Mouse (Mus musculus): ENCODE data around the gene Plin5. TPM values are rescaled to one million over a fixed set of nuclear protein-coding genes. Genes with fewer than 3 reads are reported as not detected.

Plin5 gene
- polyA plus RNA-seq, 1 experiment from 2014 or later, result 1.2 TPM

DNA sequence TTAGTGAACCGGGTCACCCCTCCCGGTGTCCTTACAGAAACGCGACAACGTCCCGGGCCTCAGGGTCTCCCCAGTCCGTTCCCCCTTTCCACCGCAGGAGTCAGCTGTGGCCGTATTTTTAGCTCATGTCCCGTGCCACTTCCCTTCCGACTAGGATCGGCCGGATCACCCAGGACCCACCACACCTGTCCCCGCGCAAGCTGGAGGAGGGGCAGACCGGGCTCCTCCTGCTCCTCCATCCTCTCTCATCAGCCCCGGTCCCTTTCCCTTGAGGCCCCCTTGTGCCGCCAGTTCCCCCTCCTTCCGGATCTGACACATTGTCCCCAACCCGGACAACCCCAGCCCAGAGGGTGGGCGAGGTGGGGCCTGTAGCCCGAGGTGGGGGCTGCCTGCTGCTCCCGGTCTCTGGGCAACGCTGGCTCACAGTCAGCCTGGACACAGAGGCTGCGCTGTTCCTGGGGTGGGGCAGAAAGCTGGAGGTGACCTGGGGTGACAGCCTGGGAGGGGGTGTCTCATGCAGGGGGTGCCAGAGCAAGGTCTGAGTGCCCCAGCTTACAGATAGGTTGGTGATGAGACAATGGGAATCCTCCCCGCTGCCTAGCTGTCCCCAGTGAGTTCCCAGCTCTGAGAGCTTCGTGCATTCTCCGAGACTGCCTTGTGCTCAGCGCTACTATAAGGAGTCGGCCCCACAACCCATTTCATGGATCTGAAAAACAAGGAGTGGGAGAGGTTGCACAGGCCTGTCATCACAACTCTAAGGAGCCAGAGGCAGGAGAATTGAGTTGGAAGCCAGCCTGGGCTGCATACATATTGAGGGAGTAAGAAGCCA lies 31.6 kb upstream of the Plin5 start:
- H3K36me3 ChIP-seq (ENCODE audit: control insufficient read depth, insufficient read depth, low read length), result no peaks in the 10 kb centered on the region
- H3K9me3 ChIP-seq (replicated peaks; ENCODE audit: control insufficient read depth, low read length), result no peaks in the 10 kb centered on the region
- H3K27ac ChIP-seq (ENCODE audit: low read length), result no peak overlapping the region
- peak overlapping the region; percentile 28 for H3K4me3 ChIP-seq (replicated peaks; ENCODE audit: low read length)
- WGBS, result 2% methylated on average over 30 of the region's 30 CpGs
- H3K4me1 ChIP-seq (ENCODE audit: control insufficient read depth, insufficient read depth, low read length), result peaks cover 10% of the 10 kb centered on the region; the same call in 1 of the 2 replicates
- peak overlapping the region; percentile 23; the same call in 1 of the 2 replicates for H3K9ac ChIP-seq (ENCODE audit: low read length)
- ATAC-seq (ENCODE audit: insufficient read depth, low FRiP score), result no peak
- H3K4me2 ChIP-seq (ENCODE audit: low read depth, low read length), result peak overlapping the region; percentile 42
- H3K27me3 ChIP-seq (ENCODE audit: control insufficient read depth, insufficient read depth, low read length), result peaks cover 25% of the 10 kb centered on the region

DNA sequence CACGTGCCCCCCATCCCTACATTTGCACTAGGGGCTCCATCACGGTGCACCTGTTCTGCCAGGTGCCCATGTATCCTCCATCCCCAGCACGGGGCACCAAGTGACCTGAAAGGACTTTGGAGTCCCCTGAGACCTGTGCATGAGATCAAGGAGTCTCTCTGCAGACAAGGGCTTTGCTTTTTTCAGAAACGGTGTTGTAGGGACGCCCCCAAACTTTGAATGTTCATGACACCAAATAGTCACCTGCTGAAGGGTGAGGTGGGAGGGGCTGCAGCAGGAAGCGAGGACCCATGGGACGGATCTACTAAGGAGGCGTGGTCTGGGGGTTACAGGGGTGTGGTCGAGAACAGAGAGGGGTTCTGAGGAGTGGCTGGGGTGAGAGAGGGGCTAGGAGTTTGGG lies 30.9 kb upstream of the Plin5 start:
- Histone ChIP-seq H3K36me3 (ENCODE audit: control insufficient read depth, insufficient read depth, low read length) (no peaks in the 10 kb centered on the region), H3K27me3 (ENCODE audit: control insufficient read depth, insufficient read depth, low read length) (peaks cover 31% of the 10 kb centered on the region), H3K4me3 (replicated peaks; ENCODE audit: low read length) (no peak overlapping the region; the same call in 1 of the 2 replicates), H3K9me3 (replicated peaks; ENCODE audit: control insufficient read depth, low read length) (no peaks in the 10 kb centered on the region), H3K4me2 (ENCODE audit: low read depth, low read length) (peak overlapping the region; percentile 42), H3K9ac (ENCODE audit: low read length) (no peak overlapping the region), H3K27ac (ENCODE audit: low read length) (no peak overlapping the region), H3K4me1 (ENCODE audit: control insufficient read depth, insufficient read depth, low read length) (peaks cover 5% of the 10 kb centered on the region; the same call in 1 of the 2 replicates)
- no peak for ATAC-seq (ENCODE audit: insufficient read depth, low FRiP score)
- WGBS, result 23% methylated on average over 9 of the region's 9 CpGs

DNA sequence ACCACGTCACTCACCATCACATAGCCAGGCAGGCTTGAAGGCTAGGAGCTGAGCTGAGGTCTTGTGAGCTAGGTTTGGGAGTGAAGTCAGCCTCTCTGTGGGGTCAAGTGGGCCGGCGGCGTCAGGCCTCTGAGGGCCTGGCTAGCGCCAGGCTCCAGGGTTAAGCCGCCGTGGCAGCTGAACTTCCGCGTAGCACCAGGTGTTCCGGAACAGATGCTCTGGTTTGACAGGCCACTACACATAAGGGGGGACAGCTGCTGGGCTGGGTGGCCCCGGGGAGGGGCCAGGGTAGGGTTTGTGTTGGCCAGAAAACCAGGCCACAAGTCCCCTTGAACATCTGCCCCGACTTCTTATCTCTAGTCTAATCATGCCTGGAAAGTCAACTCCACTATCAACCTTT lies 30.0 kb upstream of the Plin5 start:
- H3K27ac ChIP-seq (ENCODE audit: low read length), result no peak overlapping the region
- WGBS, result 58% methylated on average over 12 of the region's 12 CpGs
- ATAC-seq (ENCODE audit: insufficient read depth, low FRiP score), result no peak
- no peaks in the 10 kb centered on the region for H3K36me3 ChIP-seq (ENCODE audit: control insufficient read depth, insufficient read depth, low read length)
- peaks cover 31% of the 10 kb centered on the region for H3K27me3 ChIP-seq (ENCODE audit: control insufficient read depth, insufficient read depth, low read length)
- peaks cover 5% of the 10 kb centered on the region; the same call in 1 of the 2 replicates for H3K4me1 ChIP-seq (ENCODE audit: control insufficient read depth, insufficient read depth, low read length)
- H3K4me3 ChIP-seq (replicated peaks; ENCODE audit: low read length), result no peak overlapping the region
- no peaks in the 10 kb centered on the region for H3K9me3 ChIP-seq (replicated peaks; ENCODE audit: control insufficient read depth, low read length)
- no peak overlapping the region for H3K9ac ChIP-seq (ENCODE audit: low read length)
- H3K4me2 ChIP-seq (ENCODE audit: low read depth, low read length), result no peak overlapping the region

DNA sequence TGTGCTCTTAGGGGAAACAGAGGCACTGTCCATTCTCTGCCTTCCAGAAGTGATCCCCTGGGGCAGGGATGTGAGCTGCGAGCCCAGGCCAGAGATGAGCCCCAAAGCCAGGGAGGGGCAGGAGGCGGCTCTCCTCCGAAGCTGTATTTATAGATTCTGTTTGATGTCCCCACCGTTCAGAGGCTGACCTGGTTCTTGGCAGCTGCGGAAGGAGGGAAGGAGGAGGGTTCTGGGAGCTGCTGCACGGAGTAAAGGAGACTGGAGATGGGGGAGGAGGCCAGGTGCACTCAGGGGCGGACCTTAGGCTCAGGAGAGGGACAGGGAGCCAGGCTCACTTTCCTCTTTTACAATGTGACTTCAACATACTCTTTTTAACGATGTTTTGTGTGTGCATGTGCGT lies 28.7 kb upstream of the Plin5 start:
- Histone ChIP-seq H3K4me1 (ENCODE audit: control insufficient read depth, insufficient read depth, low read length) (peaks cover 11% of the 10 kb centered on the region), H3K9ac (ENCODE audit: low read length) (no peak overlapping the region), H3K4me2 (ENCODE audit: low read depth, low read length) (no peak overlapping the region), H3K27ac (ENCODE audit: low read length) (no peak overlapping the region), H3K4me3 (replicated peaks; ENCODE audit: low read length) (no peak overlapping the region), H3K27me3 (ENCODE audit: control insufficient read depth, insufficient read depth, low read length) (peaks cover 42% of the 10 kb centered on the region), H3K9me3 (replicated peaks; ENCODE audit: control insufficient read depth, low read length) (no peaks in the 10 kb centered on the region), H3K36me3 (ENCODE audit: control insufficient read depth, insufficient read depth, low read length) (no peaks in the 10 kb centered on the region)
- ATAC-seq (ENCODE audit: insufficient read depth, low FRiP score), result no peak
- WGBS, result 21% methylated on average over 9 of the region's 9 CpGs

DNA sequence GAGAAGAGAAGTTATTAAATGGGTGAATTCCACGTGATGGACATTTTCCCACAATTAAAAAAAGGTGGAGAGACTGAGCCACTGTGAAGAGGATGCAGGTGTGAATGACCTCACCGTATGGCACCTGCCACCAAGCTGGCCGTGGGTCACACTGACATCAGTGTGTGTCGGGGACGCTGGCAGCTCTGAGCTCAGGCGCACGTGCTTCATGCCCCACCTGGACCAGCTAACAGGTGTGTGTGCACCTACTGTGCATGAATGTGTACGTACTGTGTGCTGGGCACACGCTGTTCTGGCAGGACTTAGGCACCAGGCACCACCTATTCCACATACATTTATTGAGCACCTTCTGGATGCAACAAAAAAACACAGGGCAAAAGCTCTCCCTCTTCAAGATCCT lies 27.1 kb upstream of the Plin5 start:
- H3K9ac ChIP-seq (ENCODE audit: low read length), result no peak overlapping the region
- H3K4me1 ChIP-seq (ENCODE audit: control insufficient read depth, insufficient read depth, low read length), result peaks cover 14% of the 10 kb centered on the region
- no peak overlapping the region for H3K4me3 ChIP-seq (replicated peaks; ENCODE audit: low read length)
- no peaks in the 10 kb centered on the region for H3K36me3 ChIP-seq (ENCODE audit: control insufficient read depth, insufficient read depth, low read length)
- no peak overlapping the region for H3K4me2 ChIP-seq (ENCODE audit: low read depth, low read length)
- no peak overlapping the region for H3K27ac ChIP-seq (ENCODE audit: low read length)
- peaks cover 44% of the 10 kb centered on the region for H3K27me3 ChIP-seq (ENCODE audit: control insufficient read depth, insufficient read depth, low read length)
- H3K9me3 ChIP-seq (replicated peaks; ENCODE audit: control insufficient read depth, low read length), result no peaks in the 10 kb centered on the region
- ATAC-seq (ENCODE audit: insufficient read depth, low FRiP score), result no peak
- WGBS, result 68% methylated on average over 9 of the region's 9 CpGs

DNA sequence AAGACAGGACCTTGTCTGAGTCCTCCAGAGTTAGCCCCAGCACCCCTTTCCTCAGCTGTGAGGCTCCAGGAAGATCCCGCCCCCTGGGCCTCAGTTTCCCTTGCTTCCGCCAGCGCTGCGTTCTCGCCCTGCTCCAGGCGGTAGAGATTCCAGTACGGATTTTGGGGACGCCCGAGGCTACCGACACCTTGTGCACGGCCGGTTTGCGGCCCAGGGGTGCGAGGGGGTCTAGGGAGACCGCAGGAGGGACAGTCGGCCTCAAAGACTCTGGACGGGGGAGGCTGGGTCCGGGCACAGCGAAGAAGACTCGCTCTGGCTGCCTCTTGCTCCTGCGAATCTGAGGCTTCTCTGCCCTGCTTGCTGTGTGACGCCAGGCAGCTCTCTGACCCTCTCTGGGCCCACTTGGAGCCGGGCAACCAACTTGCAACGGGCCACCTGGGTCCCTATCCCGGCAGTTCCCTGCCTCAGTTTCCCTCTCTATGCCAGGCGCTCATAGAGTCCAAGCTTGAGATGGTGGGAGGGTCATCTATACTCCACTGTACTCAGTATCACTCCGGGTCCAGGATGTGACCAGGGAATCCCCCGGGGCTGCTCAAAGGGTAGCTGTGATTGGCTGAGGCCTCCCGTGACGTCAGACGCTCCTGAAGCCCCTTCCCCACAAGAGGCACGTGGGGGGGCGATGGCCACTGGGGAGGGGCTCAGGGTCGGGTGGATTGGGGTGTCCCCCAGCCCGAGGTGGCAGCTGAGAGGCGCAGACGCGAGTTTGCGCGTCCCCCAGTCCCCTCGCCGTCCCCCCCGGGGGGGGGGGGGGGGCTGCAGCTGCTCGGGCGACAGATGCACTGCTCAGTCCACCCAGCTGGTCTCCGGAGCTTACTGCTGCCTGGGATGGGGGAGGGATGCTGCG lies 24.6 kb upstream of the Plin5 start:
- peaks cover 17% of the 10 kb centered on the region for H3K4me1 ChIP-seq (ENCODE audit: control insufficient read depth, insufficient read depth, low read length)
- H3K4me3 ChIP-seq (replicated peaks; ENCODE audit: low read length), result peak overlapping the region; percentile 42
- 1% methylated on average over 47 of the region's 47 CpGs for WGBS
- no peaks in the 10 kb centered on the region for H3K36me3 ChIP-seq (ENCODE audit: control insufficient read depth, insufficient read depth, low read length)
- no peaks in the 10 kb centered on the region for H3K9me3 ChIP-seq (replicated peaks; ENCODE audit: control insufficient read depth, low read length)
- H3K9ac ChIP-seq (ENCODE audit: low read length), result peak overlapping the region; percentile 51; the same call in 1 of the 2 replicates
- peak; percentile 30; the same call in 1 of the 2 replicates for ATAC-seq (ENCODE audit: insufficient read depth, low FRiP score)
- H3K27me3 ChIP-seq (ENCODE audit: control insufficient read depth, insufficient read depth, low read length), result peaks cover 35% of the 10 kb centered on the region
- no peak overlapping the region for H3K27ac ChIP-seq (ENCODE audit: low read length)
- peak overlapping the region; percentile 73 for H3K4me2 ChIP-seq (ENCODE audit: low read depth, low read length)

DNA sequence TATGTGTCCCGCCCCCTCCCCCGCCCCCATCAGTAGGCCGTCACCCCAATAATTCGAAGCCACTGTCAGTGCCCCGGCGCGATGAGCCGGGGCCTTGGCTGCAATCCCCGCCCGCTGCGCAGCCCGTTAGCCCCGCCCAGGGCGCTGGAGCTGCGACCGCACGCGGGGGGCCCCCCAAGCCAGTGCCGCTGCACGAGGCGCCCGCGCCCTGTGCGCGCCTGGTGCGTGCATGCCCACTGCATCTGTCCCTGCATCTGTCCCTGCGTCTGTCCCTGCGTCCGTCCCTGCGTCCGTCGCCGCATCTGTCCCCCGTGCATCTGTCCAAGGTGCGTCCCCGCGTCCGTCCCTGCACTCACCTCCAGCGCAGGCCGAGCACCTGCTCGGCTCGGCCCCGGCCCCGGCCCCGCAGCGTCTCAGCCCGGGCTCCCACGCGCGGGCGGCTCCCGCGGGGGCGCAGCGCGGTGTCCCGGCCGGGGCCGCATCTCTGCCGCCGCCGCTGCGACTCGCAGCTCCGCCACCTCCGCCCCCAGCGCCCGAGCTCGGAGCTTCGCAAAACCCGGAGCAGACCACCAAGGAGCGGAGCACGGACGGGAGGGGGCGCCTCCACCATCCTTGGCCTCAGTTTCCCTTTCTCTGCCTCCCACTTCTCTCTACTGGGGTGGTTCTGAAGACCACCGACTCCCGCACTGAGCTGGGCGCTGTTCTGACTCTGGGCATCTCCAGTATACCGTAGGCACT lies 22.6 kb upstream of the Plin5 start, which contains the start of gene Sema6b:
Gene Sema6b (minus strand): TSS at position 486 of the 738 bp plus-strand sequence.
- peak within 1 kb of the TSS; percentile 63 for H3K4me3 ChIP-seq (replicated peaks; ENCODE audit: low read length)
- H3K36me3 ChIP-seq (ENCODE audit: control insufficient read depth, insufficient read depth, low read length), result no peaks in the 10 kb centered on the region
- H3K9me3 ChIP-seq (replicated peaks; ENCODE audit: control insufficient read depth, low read length), result no peaks in the 10 kb centered on the region
- peak within 1 kb of the TSS; percentile 99 for H3K4me2 ChIP-seq (ENCODE audit: low read depth, low read length)
- H3K27me3 ChIP-seq (ENCODE audit: control insufficient read depth, insufficient read depth, low read length), result peaks cover 35% of the 10 kb centered on the region
- WGBS, result 2% methylated on average over 79 of the region's 79 CpGs
- peak within 1 kb of the TSS; percentile 69 for H3K9ac ChIP-seq (ENCODE audit: low read length)
- H3K27ac ChIP-seq (ENCODE audit: low read length), result no peak within 1 kb of the TSS
- H3K4me1 ChIP-seq (ENCODE audit: control insufficient read depth, insufficient read depth, low read length), result peaks cover 17% of the 10 kb centered on the region
- peak; percentile 7; the same call in 1 of the 2 replicates for ATAC-seq (ENCODE audit: insufficient read depth, low FRiP score)

DNA sequence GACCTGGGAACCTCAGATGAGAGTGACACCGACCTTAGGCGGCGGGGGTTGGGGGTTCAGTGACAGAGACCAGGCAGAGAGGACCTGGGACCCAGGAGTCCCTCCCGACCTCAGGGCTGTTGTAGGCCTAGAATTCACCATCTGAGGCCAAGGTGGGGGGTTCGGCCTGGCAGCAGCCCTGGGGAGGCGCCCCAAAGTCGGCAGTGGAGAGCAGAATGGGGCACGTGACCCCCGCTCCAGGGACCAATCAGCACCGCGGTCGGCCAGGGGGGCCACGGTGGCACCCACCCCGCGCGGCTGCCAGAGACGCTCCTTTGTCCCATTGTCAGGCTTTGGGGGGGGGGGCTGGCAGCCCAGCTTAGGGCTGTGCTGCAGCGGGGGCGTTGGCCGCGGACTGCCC lies 22.0 kb upstream of the Plin5 start:
- Histone ChIP-seq H3K27ac (ENCODE audit: low read length) (no peak overlapping the region), H3K4me3 (replicated peaks; ENCODE audit: low read length) (peak overlapping the region; percentile 63), H3K4me1 (ENCODE audit: control insufficient read depth, insufficient read depth, low read length) (peaks cover 24% of the 10 kb centered on the region), H3K27me3 (ENCODE audit: control insufficient read depth, insufficient read depth, low read length) (peaks cover 35% of the 10 kb centered on the region), H3K36me3 (ENCODE audit: control insufficient read depth, insufficient read depth, low read length) (no peaks in the 10 kb centered on the region), H3K4me2 (ENCODE audit: low read depth, low read length) (peak overlapping the region; percentile 99), H3K9me3 (replicated peaks; ENCODE audit: control insufficient read depth, low read length) (no peaks in the 10 kb centered on the region), H3K9ac (ENCODE audit: low read length) (peak overlapping the region; percentile 69)
- no peak for ATAC-seq (ENCODE audit: insufficient read depth, low FRiP score)
- WGBS, result 10% methylated on average over 21 of the region's 21 CpGs
